Mouse (Mus musculus) brain, adult 2 months (tissue): ENCODE results near the gene Fam118a.
A peak's percentile ranks its signal among the peaks of the same experiment; 100 is the strongest.

Experiments used
- DNase-seq: peaks from one replicate; pipeline ENCODE4 v3.0.0; 2011; ENCODE audit warnings: low read depth, low spot score

The Fam118a gene

GRCm38 (mm10) chr15:85072651-85073050, 43.9 kb downstream of the Fam118a start:
- no peak for DNase-seq

- DNase-seq: peak; percentile 46
Measured at GRCm38 (mm10) chr15:85085641-85086040, 56.9 kb downstream of the Fam118a start.
